Mouse (Mus musculus) ES-CJ7 (cell line): ENCODE measurements at regions not wholly inside any gene's neighbourhood (a gene's known extent, or its start where the extent isn't known, plus 50 kb on each side); places are given as distances from the start of the nearest gene placed in this dataset.

ENCODE experiments used
- DNase-seq: peaks from one replicate; pipeline ENCODE4 v3.0.0; 2011; ENCODE audit warnings: low read depth, low spot score

- peak; percentile 77 for DNase-seq
Measured at GRCm38 (mm10) chr8:27677143-27678106, 230.0 kb downstream of the Poteg start.

GRCm38 (mm10) chr8:27679164-27679563 is 231.7 kb downstream of the Poteg start:
- peak; percentile 73 for DNase-seq

GRCm38 (mm10) chr8:27721988-27722387 is 274.5 kb downstream of the Poteg start:
- no peak for DNase-seq

DNA sequence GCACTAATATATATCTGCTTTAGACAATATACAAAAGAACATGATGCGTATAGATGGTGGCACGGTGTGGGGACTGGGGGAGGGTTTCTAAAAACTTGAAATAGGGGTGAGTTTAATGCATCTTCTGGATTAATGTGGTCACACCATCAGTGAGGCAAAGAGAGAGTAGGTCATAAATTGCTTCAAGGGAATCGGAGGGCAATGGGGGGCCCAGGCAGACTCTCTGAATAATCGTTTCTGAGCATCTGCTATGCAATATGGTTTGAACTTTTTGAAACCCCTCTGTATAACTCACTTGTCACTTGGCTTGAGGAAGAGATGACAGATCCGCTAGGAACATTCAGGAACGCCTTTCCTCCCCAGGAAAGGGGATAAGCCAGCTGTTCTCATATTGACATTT is 322.8 kb downstream of the Poteg start:
- no peak for DNase-seq

DNA sequence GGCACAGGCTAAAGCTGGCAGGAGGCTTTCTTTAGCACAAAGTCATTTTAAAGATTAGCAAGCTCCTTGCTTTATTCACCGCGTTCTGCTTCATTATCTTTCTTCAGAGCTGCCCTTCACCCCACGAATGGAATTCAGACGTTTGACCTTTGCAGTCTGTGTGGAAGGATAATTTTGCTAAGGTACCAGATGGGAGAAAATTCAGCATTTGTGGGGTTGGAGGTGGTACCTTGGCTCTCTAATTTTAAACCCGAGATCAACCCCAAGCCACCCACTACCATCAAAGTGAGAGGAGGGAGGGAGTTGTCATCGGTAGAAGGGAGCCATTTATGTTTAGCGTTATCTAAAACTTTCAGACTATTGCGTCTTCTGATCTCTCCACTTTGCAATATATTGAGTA is 323.3 kb downstream of the Poteg start:
- DNase-seq: no peak

GRCm38 (mm10) chr8:27771250-27771649 is 323.8 kb downstream of the Poteg start:
- no peak for DNase-seq

- DNase-seq: no peak
Measured at GRCm38 (mm10) chr8:27778982-27779381, 331.5 kb downstream of the Poteg start.
